Mouse (Mus musculus) layer of hippocampus, postnatal 25 days (tissue): ENCODE measurements around the gene Syn3. TPM values are rescaled to one million over a fixed set of nuclear protein-coding genes. Genes with fewer than 3 reads are reported as not detected.

Experiments
- DNase-seq, 2 experiments: peaks; one replicate each; pipeline ENCODE4 v3.0.0; 2022; ENCODE audit warnings: mixed read lengths in 2 of 2, low spot score in 1 of 2; ENCODE audit errors: extremely low spot score in 1 of 2
- total RNA-seq, 2 experiments: library from RNA; stranded (reverse); gene quantifications; 2 replicates each; pipeline ENCODE4 v1.2.3; 2021

The Syn3 gene
- total RNA-seq, 2 experiments from 2014 or later, result 19.5 to 23.8 TPM

GRCm38 (mm10) chr10:86074971-86075711, 423.6 kb downstream of the Syn3 start:
- DNase-seq, result no peak

- no peak for DNase-seq
Measured at GRCm38 (mm10) chr10:86074134-86074533, 424.6 kb downstream of the Syn3 start.

- no peak for DNase-seq
Measured at GRCm38 (mm10) chr10:86070751-86071150, 427.9 kb downstream of the Syn3 start.

- DNase-seq, result no peak
Measured at GRCm38 (mm10) chr10:86069341-86069740, 429.4 kb downstream of the Syn3 start.

- no peak for DNase-seq
Measured at GRCm38 (mm10) chr10:86067911-86068310, 430.8 kb downstream of the Syn3 start.

- DNase-seq, result no peak
Measured at GRCm38 (mm10) chr10:86066651-86067050, 432.0 kb downstream of the Syn3 start.

- DNase-seq, result no peak
Measured at GRCm38 (mm10) chr10:86065661-86066060, 433.0 kb downstream of the Syn3 start.

GRCm38 (mm10) chr10:86064937-86065336, 433.8 kb downstream of the Syn3 start:
- peak; percentile 51 to 52 for DNase-seq

- DNase-seq, result no peak
Measured at GRCm38 (mm10) chr10:86063018-86063384, 435.7 kb downstream of the Syn3 start.

- DNase-seq, result no peak
Measured at GRCm38 (mm10) chr10:86062261-86063017, 436.3 kb downstream of the Syn3 start.

- no peak for DNase-seq
Measured at GRCm38 (mm10) chr10:86060267-86060666, 438.4 kb downstream of the Syn3 start.

- no peak for DNase-seq
Measured at GRCm38 (mm10) chr10:86057712-86058111, 441.0 kb downstream of the Syn3 start.

- no peak for DNase-seq
Measured at GRCm38 (mm10) chr10:86057286-86057685, 441.4 kb downstream of the Syn3 start.

GRCm38 (mm10) chr10:86056297-86056903, 442.3 kb downstream of the Syn3 start:
- DNase-seq, result no peak

- DNase-seq, result no peak
Measured at GRCm38 (mm10) chr10:86052818-86053522, 445.7 kb downstream of the Syn3 start.

- no peak for DNase-seq
Measured at GRCm38 (mm10) chr10:86050522-86050921, 448.2 kb downstream of the Syn3 start.

- no peak for DNase-seq
Measured at GRCm38 (mm10) chr10:86047786-86048185, 450.9 kb downstream of the Syn3 start.

- no peak for DNase-seq
Measured at GRCm38 (mm10) chr10:86046371-86046770, 452.3 kb downstream of the Syn3 start.

GRCm38 (mm10) chr10:86044066-86044465, 454.6 kb downstream of the Syn3 start:
- no peak for DNase-seq

- DNase-seq, result no peak
Measured at GRCm38 (mm10) chr10:86043651-86044050, 455.0 kb downstream of the Syn3 start.
